Mouse (Mus musculus): ENCODE measurements around the gene Gpam. TPM values are rescaled to one million over a fixed set of nuclear protein-coding genes. Genes with fewer than 3 reads are reported as not detected.
"Not testable (repeated sequence)": the region's sequence is repeated elsewhere in the genome, so short reads cannot be mapped to it uniquely, and the experiment has no call there.

Gene Gpam
- polyA plus RNA-seq, 1 experiment from 2014 or later, result 8.6 TPM

DNA sequence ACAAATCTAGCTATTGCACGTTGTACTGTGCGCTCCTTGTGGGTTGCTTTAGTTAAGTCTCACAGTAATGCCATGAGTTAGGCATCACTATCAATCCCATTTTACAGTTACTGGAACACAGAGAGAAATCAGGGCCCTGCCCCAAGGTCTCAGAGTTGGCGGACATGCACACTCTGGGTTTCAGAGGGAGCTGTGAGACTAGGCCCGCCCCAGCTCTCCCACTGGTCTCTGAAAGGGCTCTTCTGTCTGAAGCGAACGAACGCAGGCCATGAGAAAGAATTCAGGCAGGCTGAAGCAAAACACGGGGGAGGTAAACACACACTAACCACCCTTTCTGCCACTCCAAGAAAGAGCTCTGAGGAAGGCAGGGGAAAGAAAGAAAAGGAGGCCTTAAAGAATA is 31.6 kb upstream of the Gpam start:
- no peak overlapping the region for H3K4me3 ChIP-seq
- no peaks in the 10 kb centered on the region for H3K9me3 ChIP-seq (replicated peaks)
- 65% methylated on average over 8 of the region's 8 CpGs for WGBS
- no peaks in the 10 kb centered on the region for H3K36me3 ChIP-seq
- no peaks in the 10 kb centered on the region for H3K27me3 ChIP-seq
- ATAC-seq (replicated peaks; ENCODE audit: insufficient number of reproducible peaks, insufficient read depth, low FRiP score, low read depth), result no peak
- H3K4me1 ChIP-seq (replicated peaks), result no peaks in the 10 kb centered on the region
- no peak overlapping the region for H3K4me2 ChIP-seq
- no peak overlapping the region for H3K9ac ChIP-seq
- no peak overlapping the region for H3K27ac ChIP-seq

DNA sequence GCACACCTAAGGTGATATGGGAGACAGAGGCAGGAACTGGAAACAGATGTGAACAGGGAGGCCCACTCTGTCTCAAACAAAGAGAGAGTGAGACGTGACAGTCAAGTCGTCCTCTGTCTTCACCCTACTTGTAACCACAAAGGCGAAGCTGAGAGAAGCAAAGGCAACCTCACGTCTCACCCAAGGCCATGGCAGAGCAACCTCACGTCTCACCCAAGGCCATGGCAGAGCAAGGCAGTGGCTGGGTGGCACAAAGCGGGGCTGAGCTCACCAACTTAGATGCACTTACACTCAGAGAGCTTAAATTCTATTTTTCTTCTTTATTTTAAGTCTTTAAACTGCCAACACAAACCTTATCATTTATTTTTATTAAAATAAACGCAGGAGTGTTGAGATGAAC is 30.0 kb upstream of the Gpam start:
- no peaks in the 10 kb centered on the region for H3K36me3 ChIP-seq
- no peak overlapping the region for H3K4me2 ChIP-seq
- H3K4me1 ChIP-seq (replicated peaks), result no peaks in the 10 kb centered on the region
- no peak overlapping the region for H3K27ac ChIP-seq
- H3K9me3 ChIP-seq (replicated peaks), result no peaks in the 10 kb centered on the region
- WGBS, result 74% methylated on average over 7 of the region's 7 CpGs
- ATAC-seq (replicated peaks; ENCODE audit: insufficient number of reproducible peaks, insufficient read depth, low FRiP score, low read depth), result no peak
- H3K4me3 ChIP-seq, result no peak overlapping the region
- H3K9ac ChIP-seq, result no peak overlapping the region
- no peaks in the 10 kb centered on the region for H3K27me3 ChIP-seq

DNA sequence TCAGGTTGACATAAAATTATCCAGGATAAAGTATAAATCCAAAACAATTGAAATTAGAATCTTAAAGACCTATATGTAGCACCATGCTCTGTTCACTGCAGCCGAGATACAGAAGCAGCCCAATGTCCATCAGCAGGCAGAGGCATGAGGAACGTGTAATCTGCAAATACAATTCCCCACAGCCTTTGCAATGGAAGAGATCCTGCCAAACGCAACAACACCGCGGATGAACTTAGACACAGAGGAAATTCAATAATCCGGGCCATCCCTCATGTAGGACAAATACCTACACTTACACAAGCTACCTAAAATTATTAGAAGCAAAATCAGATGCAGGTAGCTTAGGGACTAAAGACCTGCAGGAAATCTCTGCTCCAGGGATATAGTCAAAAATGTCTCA is 25.9 kb upstream of the Gpam start:
- H3K9me3 ChIP-seq (replicated peaks), result no peaks in the 10 kb centered on the region
- no peak overlapping the region for H3K9ac ChIP-seq
- H3K27ac ChIP-seq, result no peak overlapping the region
- ATAC-seq (replicated peaks; ENCODE audit: insufficient number of reproducible peaks, insufficient read depth, low FRiP score, low read depth), result no peak
- no peak overlapping the region for H3K4me2 ChIP-seq
- no peaks in the 10 kb centered on the region for H3K4me1 ChIP-seq (replicated peaks)
- no peaks in the 10 kb centered on the region for H3K36me3 ChIP-seq
- H3K27me3 ChIP-seq, result no peaks in the 10 kb centered on the region
- WGBS, result 83% methylated on average over 6 of the region's 6 CpGs
- H3K4me3 ChIP-seq, result no peak overlapping the region

DNA sequence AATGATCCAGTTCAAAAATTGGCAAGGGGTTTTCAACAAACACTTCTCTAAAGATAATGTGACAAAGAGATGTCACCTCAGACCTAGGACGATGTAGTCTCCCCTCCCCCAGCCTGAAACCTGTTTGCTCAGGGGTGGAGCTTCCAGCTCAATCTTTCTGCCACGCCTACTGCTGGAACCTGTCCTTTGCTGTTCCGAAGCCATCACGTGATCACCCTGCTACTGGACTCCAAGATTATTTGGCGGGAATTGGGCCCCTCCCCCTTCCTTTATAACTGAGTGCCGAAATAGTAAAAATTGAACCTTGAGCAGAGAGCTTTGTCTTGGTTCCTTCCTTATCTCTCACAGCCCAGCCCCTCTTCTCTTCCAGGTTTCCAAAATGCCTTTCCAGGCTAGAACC is 25.2 kb upstream of the Gpam start:
- H3K36me3 ChIP-seq; H3K27ac ChIP-seq; H3K4me1 ChIP-seq (replicated peaks); H3K27me3 ChIP-seq; H3K4me3 ChIP-seq; H3K4me2 ChIP-seq; ATAC-seq (replicated peaks; ENCODE audit: insufficient number of reproducible peaks, insufficient read depth, low FRiP score, low read depth); H3K9me3 ChIP-seq (replicated peaks); H3K9ac ChIP-seq: not testable (repeated sequence)
- WGBS, result 56% methylated on average over 6 of the region's 6 CpGs

DNA sequence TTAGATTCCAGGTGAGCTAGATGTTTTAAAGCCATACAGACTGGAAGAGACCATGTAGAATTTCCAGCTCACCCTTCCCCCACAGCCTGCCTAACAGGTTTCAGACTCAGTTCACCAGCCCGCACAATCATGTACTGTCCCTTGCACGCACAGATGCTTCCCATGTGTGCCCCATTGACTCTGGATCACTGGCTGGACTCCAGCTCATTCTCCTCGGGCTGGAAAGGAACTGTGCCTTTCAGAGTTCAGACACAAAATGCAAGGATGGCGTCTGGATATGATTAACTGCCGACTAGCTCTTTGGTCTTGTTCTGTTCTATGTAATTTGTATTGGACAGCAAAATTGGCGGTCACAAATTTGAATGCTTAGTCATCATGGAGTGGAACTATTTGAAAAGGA is 22.6 kb upstream of the Gpam start:
- H3K27ac ChIP-seq, result no peak overlapping the region
- no peaks in the 10 kb centered on the region for H3K36me3 ChIP-seq
- no peak overlapping the region for H3K4me2 ChIP-seq
- no peaks in the 10 kb centered on the region for H3K4me1 ChIP-seq (replicated peaks)
- no peak overlapping the region for H3K4me3 ChIP-seq
- no peak overlapping the region for H3K9ac ChIP-seq
- ATAC-seq (replicated peaks; ENCODE audit: insufficient number of reproducible peaks, insufficient read depth, low FRiP score, low read depth), result no peak
- no peaks in the 10 kb centered on the region for H3K27me3 ChIP-seq
- 71% methylated on average over 6 of the region's 6 CpGs for WGBS
- no peaks in the 10 kb centered on the region for H3K9me3 ChIP-seq (replicated peaks)

DNA sequence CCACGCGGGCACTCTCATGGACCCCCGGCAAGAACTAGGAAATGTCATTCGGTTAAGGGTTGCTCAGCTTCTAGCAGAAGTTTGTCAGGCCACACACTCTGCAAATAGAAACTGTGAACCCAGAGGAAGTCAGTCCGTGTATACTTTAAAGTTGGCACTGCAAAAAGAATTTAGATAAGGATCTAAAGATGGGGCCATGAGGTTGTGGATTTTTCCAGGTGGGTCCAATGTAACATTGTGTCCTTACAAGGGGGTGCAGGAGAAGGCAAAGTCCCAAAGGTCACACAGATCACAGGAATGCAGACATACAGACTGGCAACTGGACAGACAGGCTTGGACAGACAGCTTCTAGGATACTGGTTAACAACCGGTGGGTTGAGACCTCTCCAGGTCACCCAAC is 21.1 kb upstream of the Gpam start:
- H3K9me3 ChIP-seq (replicated peaks), result no peaks in the 10 kb centered on the region
- no peaks in the 10 kb centered on the region for H3K36me3 ChIP-seq
- no peak overlapping the region for H3K4me3 ChIP-seq
- H3K9ac ChIP-seq, result no peak overlapping the region
- H3K27ac ChIP-seq, result no peak overlapping the region
- no peaks in the 10 kb centered on the region for H3K27me3 ChIP-seq
- WGBS, result 71% methylated on average over 6 of the region's 6 CpGs
- H3K4me1 ChIP-seq (replicated peaks), result no peaks in the 10 kb centered on the region
- ATAC-seq (replicated peaks; ENCODE audit: insufficient number of reproducible peaks, insufficient read depth, low FRiP score, low read depth), result no peak
- H3K4me2 ChIP-seq, result no peak overlapping the region

DNA sequence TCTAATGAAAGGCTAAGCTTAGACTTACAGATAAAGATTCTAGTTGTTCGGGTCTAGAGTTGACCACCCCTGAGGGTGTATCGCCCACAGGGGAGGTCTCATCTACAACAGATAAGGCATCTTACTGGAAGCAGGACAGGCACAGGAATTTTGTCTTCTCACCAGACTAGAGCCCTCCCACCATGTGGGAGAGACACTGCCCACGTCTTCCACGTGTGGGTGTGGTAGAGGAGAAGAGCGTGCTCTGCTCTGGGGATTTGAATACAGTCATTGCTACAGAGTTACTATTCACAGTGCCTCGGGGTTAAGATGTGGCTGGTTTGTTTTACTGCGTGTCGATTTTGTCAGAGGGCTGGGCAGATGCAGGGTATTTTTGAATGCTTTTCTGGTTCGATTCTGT is 20.5 kb upstream of the Gpam start:
- H3K36me3 ChIP-seq, result no peaks in the 10 kb centered on the region
- WGBS, result 52% methylated on average over 9 of the region's 9 CpGs
- H3K4me2 ChIP-seq, result no peak overlapping the region
- no peak overlapping the region for H3K4me3 ChIP-seq
- no peaks in the 10 kb centered on the region for H3K27me3 ChIP-seq
- H3K9me3 ChIP-seq (replicated peaks), result no peaks in the 10 kb centered on the region
- no peaks in the 10 kb centered on the region for H3K4me1 ChIP-seq (replicated peaks)
- no peak overlapping the region for H3K27ac ChIP-seq
- H3K9ac ChIP-seq, result no peak overlapping the region
- ATAC-seq (replicated peaks; ENCODE audit: insufficient number of reproducible peaks, insufficient read depth, low FRiP score, low read depth), result no peak

DNA sequence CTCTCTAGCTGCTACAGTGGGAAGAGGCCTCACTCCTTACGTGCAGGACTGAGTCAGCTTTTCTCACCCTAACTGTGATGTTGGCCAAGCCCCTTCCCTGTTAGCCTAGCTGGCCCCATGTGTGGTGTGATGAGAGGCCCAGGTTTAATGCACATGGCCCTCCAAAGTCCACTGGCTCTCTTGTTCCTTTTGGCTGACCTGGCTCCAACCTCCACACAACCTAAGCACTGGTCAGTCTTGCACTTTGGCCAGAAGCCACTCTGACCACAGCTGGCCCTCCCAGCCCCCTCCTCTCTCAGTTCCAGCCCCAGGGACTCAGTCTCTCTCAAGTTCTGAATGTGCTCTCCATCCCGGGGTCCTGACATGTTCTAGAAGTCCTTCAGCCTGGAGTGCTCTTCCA is 18.1 kb upstream of the Gpam start:
- Histone ChIP-seq H3K4me2 (no peak overlapping the region), H3K4me1 (replicated peaks) (no peaks in the 10 kb centered on the region), H3K9ac (no peak overlapping the region), H3K36me3 (no peaks in the 10 kb centered on the region), H3K27ac (no peak overlapping the region), H3K4me3 (no peak overlapping the region), H3K27me3 (no peaks in the 10 kb centered on the region), H3K9me3 (replicated peaks) (no peaks in the 10 kb centered on the region)
- no peak for ATAC-seq (replicated peaks; ENCODE audit: insufficient number of reproducible peaks, insufficient read depth, low FRiP score, low read depth)
- 65% methylated on average over 2 of the region's 2 CpGs for WGBS

DNA sequence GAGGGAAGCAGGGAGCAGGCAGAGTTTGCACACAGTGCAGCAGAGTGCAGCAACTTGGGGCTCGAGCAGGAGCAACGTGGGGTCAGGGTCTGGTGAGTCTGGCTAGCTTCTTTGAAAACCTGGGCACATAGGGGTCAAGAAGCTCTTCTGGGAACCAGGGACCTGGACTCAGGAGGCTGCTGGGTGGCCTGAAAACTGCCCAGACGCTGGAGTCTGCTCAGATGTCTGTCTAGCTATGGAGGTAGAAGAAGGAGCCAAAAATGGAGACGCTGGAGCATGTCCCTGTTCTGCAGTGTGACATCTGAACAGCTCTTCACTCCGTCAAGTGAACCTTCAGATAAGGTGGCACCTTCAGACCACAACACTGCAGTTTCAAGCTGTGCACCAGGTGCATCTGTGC is 17.7 kb upstream of the Gpam start:
- H3K4me3 ChIP-seq, result no peak overlapping the region
- H3K9me3 ChIP-seq (replicated peaks), result no peaks in the 10 kb centered on the region
- no peaks in the 10 kb centered on the region for H3K4me1 ChIP-seq (replicated peaks)
- ATAC-seq (replicated peaks; ENCODE audit: insufficient number of reproducible peaks, insufficient read depth, low FRiP score, low read depth), result no peak
- no peak overlapping the region for H3K9ac ChIP-seq
- no peak overlapping the region for H3K4me2 ChIP-seq
- no peaks in the 10 kb centered on the region for H3K36me3 ChIP-seq
- H3K27ac ChIP-seq, result no peak overlapping the region
- 57% methylated on average over 5 of the region's 5 CpGs for WGBS
- no peaks in the 10 kb centered on the region for H3K27me3 ChIP-seq

DNA sequence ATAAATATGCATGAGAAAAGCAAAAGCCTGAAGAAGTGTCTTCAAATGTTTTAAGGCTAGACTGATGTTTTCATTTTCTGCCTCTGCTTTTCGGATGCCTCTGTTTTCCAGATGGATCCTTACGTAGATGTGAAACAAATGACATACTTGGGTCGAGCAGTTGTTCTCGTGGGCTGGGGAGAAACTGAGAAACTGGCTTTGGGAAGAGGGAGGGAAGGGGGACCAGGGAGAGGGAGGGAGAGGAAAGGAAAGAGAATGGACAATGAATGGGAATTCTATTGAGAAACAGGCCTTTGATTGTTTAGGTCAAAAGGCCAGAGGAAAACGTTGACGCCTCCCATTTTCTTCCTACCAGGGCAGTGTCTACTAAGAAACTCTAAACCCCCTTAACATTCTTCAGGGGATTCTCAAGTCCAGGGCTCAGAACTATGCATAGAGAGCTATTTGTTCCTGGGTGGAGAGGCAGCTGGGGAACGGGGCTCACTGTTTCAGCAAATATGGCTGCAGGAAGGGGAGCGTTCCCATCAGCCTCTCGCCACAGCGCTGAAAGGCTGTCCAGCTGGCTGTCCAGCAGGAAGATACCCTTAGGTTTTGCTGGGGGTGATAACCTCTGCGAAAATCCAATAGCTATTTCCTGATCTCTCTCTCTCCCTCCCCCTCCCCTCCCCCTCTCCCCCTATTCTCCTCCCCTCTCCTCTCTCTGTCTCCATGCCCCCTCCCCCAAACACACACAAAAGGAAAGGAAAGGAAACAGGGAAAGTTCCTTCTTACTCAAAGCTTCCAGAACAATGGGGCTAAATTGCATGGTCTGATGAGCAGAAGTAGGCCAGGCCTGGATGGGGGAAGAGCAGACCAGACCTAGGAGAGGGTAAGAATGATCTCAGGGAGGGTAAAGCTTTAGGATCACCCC is 16.6 kb upstream of the Gpam start:
- H3K9me3 ChIP-seq (replicated peaks), result no peaks in the 10 kb centered on the region
- 52% methylated on average over 11 of the region's 11 CpGs for WGBS
- H3K4me3 ChIP-seq, result no peak overlapping the region
- no peaks in the 10 kb centered on the region for H3K27me3 ChIP-seq
- no peaks in the 10 kb centered on the region for H3K36me3 ChIP-seq
- no peak overlapping the region for H3K4me2 ChIP-seq
- no peak for ATAC-seq (replicated peaks; ENCODE audit: insufficient number of reproducible peaks, insufficient read depth, low FRiP score, low read depth)
- no peak overlapping the region for H3K9ac ChIP-seq
- H3K27ac ChIP-seq, result no peak overlapping the region
- H3K4me1 ChIP-seq (replicated peaks), result no peaks in the 10 kb centered on the region

DNA sequence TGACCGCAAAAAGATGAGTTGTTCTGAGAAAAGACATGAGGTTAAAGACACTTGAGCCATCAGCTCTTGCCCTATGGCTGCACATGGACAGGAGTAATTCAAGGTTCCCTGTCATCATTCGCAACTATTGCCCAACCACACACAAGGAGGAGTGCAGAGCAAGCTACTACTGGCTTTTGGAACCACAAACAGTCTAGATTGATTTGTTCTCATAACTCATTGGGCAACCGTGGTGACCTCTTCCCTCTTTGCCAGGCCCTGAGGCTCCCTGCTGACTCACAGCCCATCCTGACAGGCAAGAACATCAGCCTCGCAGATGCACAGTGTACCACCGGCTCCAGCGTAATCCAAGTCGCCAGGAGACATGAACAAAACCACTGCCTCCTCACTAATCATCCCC is 12.3 kb upstream of the Gpam start:
- WGBS, result 77% methylated on average over 7 of the region's 7 CpGs

DNA sequence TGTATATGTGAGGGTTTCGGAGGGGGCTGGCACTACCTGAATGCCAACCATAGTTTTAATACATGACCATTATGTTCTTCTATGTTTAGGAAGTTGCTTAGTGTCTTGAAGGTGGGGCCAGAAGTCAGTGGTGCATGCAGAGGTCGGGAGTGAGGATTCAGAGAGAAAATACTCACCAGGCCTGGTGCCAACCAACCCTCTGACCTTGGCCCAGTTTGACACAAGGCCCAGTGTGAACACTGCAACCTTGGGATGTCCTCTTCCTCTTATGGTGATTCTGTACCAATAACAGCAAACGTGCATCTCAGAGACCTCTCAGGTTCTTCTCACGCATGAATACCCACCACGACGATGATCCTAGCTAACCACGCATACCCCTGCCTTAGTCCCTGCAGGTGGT is 11.5 kb upstream of the Gpam start:
- Histone ChIP-seq H3K4me3 (no peak overlapping the region), H3K4me2 (no peak overlapping the region), H3K36me3 (no peaks in the 10 kb centered on the region), H3K27me3 (no peaks in the 10 kb centered on the region), H3K9ac (no peak overlapping the region), H3K27ac (no peak overlapping the region), H3K9me3 (replicated peaks) (no peaks in the 10 kb centered on the region), H3K4me1 (replicated peaks) (peaks cover 12% of the 10 kb centered on the region; the same call in 1 of the 2 replicates)
- 78% methylated on average over 7 of the region's 7 CpGs for WGBS
- no peak for ATAC-seq (replicated peaks; ENCODE audit: insufficient number of reproducible peaks, insufficient read depth, low FRiP score, low read depth)

More for the DNA sequence above, 12.3 kb upstream of the Gpam start:
- no peak overlapping the region for H3K9ac ChIP-seq
- H3K4me2 ChIP-seq, result no peak overlapping the region
- no peaks in the 10 kb centered on the region for H3K27me3 ChIP-seq
- no peak overlapping the region for H3K27ac ChIP-seq
- H3K36me3 ChIP-seq, result no peaks in the 10 kb centered on the region
- H3K4me1 ChIP-seq (replicated peaks), result peaks cover 12% of the 10 kb centered on the region; the same call in 1 of the 2 replicates
- no peak for ATAC-seq (replicated peaks; ENCODE audit: insufficient number of reproducible peaks, insufficient read depth, low FRiP score, low read depth)
- no peaks in the 10 kb centered on the region for H3K9me3 ChIP-seq (replicated peaks)
- H3K4me3 ChIP-seq, result no peak overlapping the region

All from heart, embryonic 15.5 days (tissue).